Mouse (Mus musculus) heart, embryonic 11.5 days (tissue): ENCODE data around the gene Arid3a. TPM values are rescaled to one million over a fixed set of nuclear protein-coding genes. Genes with fewer than 3 reads are reported as not detected.

Experiments used
- ATAC-seq: fragments of 200-750 bp; cut with Nextera tagmentation; replicated peaks from 2 replicates; pipeline ENCODE4 v1.8.0; 2017; ENCODE audit warnings: moderate library complexity; ENCODE audit not compliant: insufficient number of reproducible peaks, low FRiP score, low TSS enrichment
- H3K27ac ChIP-seq: fragments of 300-500 bp; sonication (generic); 2 replicates; pipeline ENCODE4 v1.5.1; 2014; ENCODE audit warnings: mild to moderate bottlenecking, low read depth, low read length
- H3K27me3 ChIP-seq: fragments of 300-500 bp; sonication (generic); 2 replicates; pipeline ENCODE4 v1.6.1; 2014; ENCODE audit warnings: mild to moderate bottlenecking, low read length, mixed read lengths; ENCODE audit not compliant: control insufficient read depth, insufficient read depth
- H3K36me3 ChIP-seq: fragments of 300-500 bp; sonication (generic); 2 replicates; pipeline ENCODE4 v1.6.1; 2014; ENCODE audit warnings: mild to moderate bottlenecking, low read length, moderate library complexity, mixed read lengths; ENCODE audit not compliant: control insufficient read depth, insufficient read depth
- H3K4me1 ChIP-seq: fragments of 300-500 bp; sonication (generic); 2 replicates; pipeline ENCODE4 v1.6.1; 2014; ENCODE audit warnings: low read length; ENCODE audit not compliant: control insufficient read depth, insufficient read depth
- H3K4me2 ChIP-seq: fragments of 300-500 bp; sonication (generic); 2 replicates; pipeline ENCODE4 v1.6.1; 2014; ENCODE audit warnings: mild to moderate bottlenecking, moderate library complexity
- H3K4me3 ChIP-seq: fragments of 300-500 bp; sonication (generic); 2 replicates; pipeline ENCODE4 v1.5.1; 2014; ENCODE audit warnings: low read depth, low read length
- H3K9ac ChIP-seq: fragments of 300-500 bp; sonication (generic); 2 replicates; pipeline ENCODE4 v1.6.1; 2014; ENCODE audit warnings: mild to moderate bottlenecking, low read depth, low read length, moderate library complexity
- H3K9me3 ChIP-seq: fragments of 300-500 bp; sonication (generic); replicated peaks from 2 replicates; pipeline ENCODE4 v1.6.1; 2016; ENCODE audit warnings: low read length; ENCODE audit not compliant: control insufficient read depth
- WGBS: fragments of 180-500 bp; shearing (Covaris S2); extraction: QIAGEN DNeasy Blood & Tissue Kit; methylation state at CpG from one replicate; pipeline ENCODE4 v1.1.7; 2014; ENCODE audit not compliant: insufficient replicate concordance; 5-methylcytosine and 5-hydroxymethylcytosine counted together
- polyA plus RNA-seq: library from polyadenylated mRNA; unstranded; fragments of >200 nt; fragmentation: Nextera tagmentation; extraction: Ambion mirVana; gene quantifications from 2 replicates; pipeline ENCODE4 v1.2.1, GENCODE M21; 2014

The Arid3a gene
- polyA plus RNA-seq, 1 experiment from 2014 or later, result 12.7 TPM

- no peak overlapping the region for H3K27ac ChIP-seq
- H3K4me3 ChIP-seq, result no peak overlapping the region
- no peaks in the 10 kb centered on the region for H3K9me3 ChIP-seq
- no peak overlapping the region for H3K9ac ChIP-seq
- WGBS, result 79% methylated on average over 27 of the region's 28 CpGs
- peaks cover 42% of the 10 kb centered on the region for H3K36me3 ChIP-seq
- H3K4me1 ChIP-seq, result peaks cover 11% of the 10 kb centered on the region
- H3K27me3 ChIP-seq, result peaks cover 6% of the 10 kb centered on the region; the same call in 1 of the 2 replicates
- ATAC-seq, result no peak
- H3K4me2 ChIP-seq, result no peak overlapping the region
These were observed 50.5 kb downstream of the Arid3a start for GRCm38 (mm10) chr10:79977324-79977723.

DNA sequence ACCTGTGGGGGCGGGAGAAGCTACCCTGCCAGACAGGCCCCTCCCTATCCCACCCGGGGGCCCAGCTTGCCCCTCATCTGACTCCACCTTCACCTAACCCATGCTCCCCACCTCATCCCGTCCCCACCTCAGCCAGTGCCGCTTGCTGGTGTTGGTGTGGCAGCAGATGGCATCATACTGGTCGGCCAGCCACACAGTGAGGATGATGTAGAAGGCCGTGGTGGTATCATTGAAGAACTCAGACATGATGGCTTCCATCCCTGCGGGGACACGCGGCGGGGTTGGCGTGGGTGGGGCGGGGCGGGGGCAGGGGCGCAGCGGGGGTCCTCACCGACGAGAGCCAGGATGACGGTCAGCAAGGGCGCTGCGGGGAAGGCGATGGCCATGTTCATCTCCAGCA, 51.2 kb downstream of the Arid3a start:
- Histone ChIP-seq H3K9ac (no peak overlapping the region), H3K9me3 (no peaks in the 10 kb centered on the region), H3K27me3 (peaks cover 4% of the 10 kb centered on the region; the same call in 1 of the 2 replicates), H3K4me1 (peaks cover 18% of the 10 kb centered on the region), H3K4me3 (no peak overlapping the region), H3K4me2 (no peak overlapping the region), H3K27ac (no peak overlapping the region), H3K36me3 (peaks cover 42% of the 10 kb centered on the region)
- 93% methylated on average over 21 of the region's 21 CpGs for WGBS
- no peak for ATAC-seq

GRCm38 (mm10) chr10:79979401-79980155, 52.7 kb downstream of the Arid3a start:
- H3K9me3 ChIP-seq, result no peaks in the 10 kb centered on the region
- H3K4me3 ChIP-seq, result no peak overlapping the region
- no peaks in the 10 kb centered on the region for H3K27me3 ChIP-seq
- no peak overlapping the region for H3K27ac ChIP-seq
- 87% methylated on average over 22 of the region's 22 CpGs for WGBS
- no peak overlapping the region for H3K4me2 ChIP-seq
- no peak overlapping the region for H3K9ac ChIP-seq
- H3K36me3 ChIP-seq, result peaks cover 42% of the 10 kb centered on the region
- no peak for ATAC-seq
- H3K4me1 ChIP-seq, result peaks cover 24% of the 10 kb centered on the region

DNA sequence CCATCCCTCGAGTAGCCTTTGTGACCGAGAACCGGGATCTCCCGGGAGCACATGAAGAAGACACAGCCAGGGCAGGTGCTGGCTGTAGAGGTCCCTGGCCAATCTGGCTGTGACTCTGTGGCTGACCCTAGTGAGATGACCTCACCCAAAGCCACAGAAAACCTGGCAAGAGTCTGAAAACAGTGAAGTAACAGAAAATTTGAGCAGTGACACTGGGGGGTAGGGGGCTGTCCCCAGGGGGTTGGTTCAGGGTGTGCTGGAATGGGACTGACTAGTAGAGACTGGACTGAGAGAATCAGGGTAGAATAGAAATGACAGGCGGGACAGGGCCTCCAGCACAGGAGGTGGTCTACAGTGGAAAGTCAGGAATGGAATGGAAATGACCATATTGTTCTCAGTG, 56.4 kb downstream of the Arid3a start:
- Histone ChIP-seq H3K9ac (peak overlapping the region; percentile 91), H3K27me3 (no peaks in the 10 kb centered on the region), H3K4me1 (peaks cover 47% of the 10 kb centered on the region), H3K4me3 (peak overlapping the region; percentile 79), H3K27ac (no peak overlapping the region; the same call in 1 of the 2 replicates), H3K9me3 (no peaks in the 10 kb centered on the region), H3K36me3 (peaks cover 12% of the 10 kb centered on the region), H3K4me2 (peak overlapping the region; percentile 98)
- WGBS, result 70% methylated on average over 5 of the region's 5 CpGs
- no peak for ATAC-seq

GRCm38 (mm10) chr10:79983670-79984069, 56.8 kb downstream of the Arid3a start:
- peak overlapping the region; percentile 79 for H3K4me3 ChIP-seq
- peak overlapping the region; percentile 98 for H3K4me2 ChIP-seq
- peaks cover 8% of the 10 kb centered on the region for H3K36me3 ChIP-seq
- H3K27ac ChIP-seq, result peak overlapping the region; percentile 96
- WGBS, result under 1% methylated on average over 16 of the region's 21 CpGs
- no peak for ATAC-seq
- H3K27me3 ChIP-seq, result no peaks in the 10 kb centered on the region
- peaks cover 47% of the 10 kb centered on the region for H3K4me1 ChIP-seq
- H3K9ac ChIP-seq, result peak overlapping the region; percentile 91
- no peaks in the 10 kb centered on the region for H3K9me3 ChIP-seq

DNA sequence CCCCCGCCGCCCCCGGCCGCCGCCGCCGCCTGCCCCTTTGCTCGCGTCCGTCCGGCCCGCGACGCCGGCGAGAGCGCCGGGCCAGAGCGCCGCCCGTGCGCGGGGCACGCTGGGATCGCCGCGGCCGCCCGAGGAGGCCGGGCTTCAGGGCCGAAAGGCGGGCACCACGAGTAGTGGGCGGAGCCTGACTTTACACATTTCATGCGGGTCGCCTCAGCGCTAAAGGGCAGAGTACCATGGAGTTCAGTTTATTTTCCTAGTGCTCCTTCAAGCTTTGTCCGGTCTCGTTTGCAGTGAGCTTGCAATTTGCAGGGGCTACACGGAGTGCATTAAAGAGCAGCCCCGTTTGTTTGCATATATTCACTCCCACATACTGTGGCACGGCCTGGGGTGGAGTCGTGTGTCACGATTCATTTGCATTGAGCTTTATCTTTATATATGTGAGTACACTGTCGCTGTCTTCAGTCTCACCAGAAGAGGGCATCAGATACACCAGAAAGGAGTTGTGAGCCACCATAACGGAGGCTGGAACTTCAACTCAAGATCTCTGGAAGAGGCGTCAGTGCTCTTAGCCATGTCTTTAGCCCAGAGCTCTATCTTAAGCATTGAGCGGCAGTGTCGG, 57.5 kb downstream of the Arid3a start, which contains the start of gene Tmem259:
Gene Tmem259, minus strand, starts transcription at position 136 of the 622 bp plus-strand sequence.
- peaks cover 51% of the 10 kb centered on the region for H3K4me1 ChIP-seq
- peak within 1 kb of the TSS; percentile 79 for H3K4me3 ChIP-seq
- no peaks in the 10 kb centered on the region for H3K27me3 ChIP-seq
- H3K27ac ChIP-seq, result peak within 1 kb of the TSS; percentile 96
- peak within 1 kb of the TSS; percentile 91 for H3K9ac ChIP-seq
- H3K4me2 ChIP-seq, result peak within 1 kb of the TSS; percentile 98
- H3K36me3 ChIP-seq, result peaks cover 3% of the 10 kb centered on the region; the same call in 1 of the 2 replicates
- no peaks in the 10 kb centered on the region for H3K9me3 ChIP-seq
- peak; percentile 66 for ATAC-seq
- WGBS, result under 1% methylated on average over 44 of the region's 49 CpGs

GRCm38 (mm10) chr10:79984871-79985270, 58.0 kb downstream of the Arid3a start:
- no peaks in the 10 kb centered on the region for H3K27me3 ChIP-seq
- H3K9me3 ChIP-seq, result no peaks in the 10 kb centered on the region
- peak; percentile 90 for ATAC-seq
- WGBS, result under 1% methylated on average over 22 of the region's 22 CpGs
- H3K4me1 ChIP-seq, result peaks cover 53% of the 10 kb centered on the region
- H3K4me2 ChIP-seq, result peak overlapping the region; percentile 98
- H3K27ac ChIP-seq, result peak overlapping the region; percentile 96
- H3K4me3 ChIP-seq, result peak overlapping the region; percentile 79
- H3K36me3 ChIP-seq, result peaks cover 3% of the 10 kb centered on the region; the same call in 1 of the 2 replicates
- H3K9ac ChIP-seq, result peak overlapping the region; percentile 91

- Histone ChIP-seq H3K27me3 (no peaks in the 10 kb centered on the region), H3K9me3 (no peaks in the 10 kb centered on the region), H3K4me3 (peak overlapping the region; percentile 79), H3K27ac (peak overlapping the region; percentile 96), H3K4me2 (peak overlapping the region; percentile 98), H3K4me1 (peaks cover 52% of the 10 kb centered on the region), H3K36me3 (peaks cover 3% of the 10 kb centered on the region; the same call in 1 of the 2 replicates), H3K9ac (peak overlapping the region; percentile 75)
- no peak for ATAC-seq
- WGBS, result 5% methylated on average over 35 of the region's 35 CpGs
These were observed 58.7 kb downstream of the Arid3a start for GRCm38 (mm10) chr10:79985334-79986231.
